Mouse (Mus musculus) cerebellum, adult 2 months (tissue): ENCODE data around the gene Gm7358. TPM values are rescaled to one million over a fixed set of nuclear protein-coding genes. Genes with fewer than 3 reads are reported as not detected.
"Not testable (repeated sequence)": the region's sequence is repeated elsewhere in the genome, so short reads cannot be mapped to it uniquely, and the experiment has no call there.

Experiments used
- DNase-seq, 2 experiments: peaks; one replicate each; pipeline ENCODE4 v3.0.0; 2021
- H3K27ac ChIP-seq: fragments of 200-500 bp; 2 replicates; pipeline ENCODE4 v1.5.1; 2012; ENCODE audit warnings: low read length, control low read depth, inconsistent platforms; ENCODE audit not compliant: insufficient read depth
- H3K27me3 ChIP-seq: fragments of 200-500 bp; 2 replicates; pipeline ENCODE4 v1.6.1; 2012; ENCODE audit warnings: inconsistent platforms, mild to moderate bottlenecking, low read length, moderate library complexity; ENCODE audit not compliant: control insufficient read depth, insufficient read depth
- H3K4me1 ChIP-seq: fragments of 200-500 bp; 2 replicates; pipeline ENCODE4 v1.6.1; 2011; ENCODE audit warnings: low read length; ENCODE audit not compliant: control insufficient read depth, insufficient read depth
- H3K4me3 ChIP-seq: fragments of 200-500 bp; replicated peaks from 2 replicates; pipeline ENCODE3; 2011; ENCODE audit warnings: mild to moderate bottlenecking, low read depth, low read length, control low read depth; ENCODE audit not compliant: insufficient read depth
- CTCF ChIP-seq: fragments of 200-500 bp; IDR thresholded peaks from 2 replicates; pipeline ENCODE4 v1.5.1; 2011; ENCODE audit warnings: low read depth, mild to moderate bottlenecking, control low read depth, low read length, moderate library complexity, borderline replicate concordance; ENCODE audit not compliant: insufficient read depth
- WGBS: fragments of 180-500 bp; shearing (Covaris S2); methylation state at CpG from one replicate; pipeline ENCODE4 v1.1.7; 2018; 5-methylcytosine and 5-hydroxymethylcytosine counted together
- polyA plus RNA-seq: library from polyadenylated mRNA; depleted of rRNA; stranded (reverse); fragments of >200 nt; gene quantifications from 2 replicates; pipeline ENCODE4 v1.2.3, GENCODE M21; 2012; rRNA removed

Gm7358 gene
- not detected in 2 replicates for polyA plus RNA-seq

DNA sequence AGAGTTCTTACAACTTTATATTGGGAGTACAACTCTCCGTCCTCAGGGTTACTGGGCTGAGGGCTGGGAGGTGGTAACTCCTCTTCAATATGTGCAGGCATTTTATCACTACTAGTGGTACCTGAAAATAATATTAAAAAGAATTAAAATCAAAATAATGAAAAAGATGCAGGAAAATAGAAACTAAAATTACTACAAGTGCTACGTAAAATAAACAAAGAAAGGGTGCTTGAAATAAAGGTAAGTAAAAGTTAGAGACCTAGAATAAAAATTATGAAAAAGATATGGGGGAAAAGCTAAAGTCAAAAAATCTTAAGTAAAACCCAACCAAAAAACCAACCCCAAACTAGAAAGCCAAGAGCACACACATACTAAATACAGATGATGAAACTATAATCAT, at the start of gene Gm7358:
TSS of gene Gm7358 (minus strand) at position 101 of the 400 bp plus-strand sequence.
- 88% methylated on average over 1 of the region's 2 CpGs for WGBS
- H3K27ac ChIP-seq, H3K27me3 ChIP-seq, H3K4me1 ChIP-seq, DNase-seq, H3K4me3 ChIP-seq: not testable (repeated sequence)

DNA sequence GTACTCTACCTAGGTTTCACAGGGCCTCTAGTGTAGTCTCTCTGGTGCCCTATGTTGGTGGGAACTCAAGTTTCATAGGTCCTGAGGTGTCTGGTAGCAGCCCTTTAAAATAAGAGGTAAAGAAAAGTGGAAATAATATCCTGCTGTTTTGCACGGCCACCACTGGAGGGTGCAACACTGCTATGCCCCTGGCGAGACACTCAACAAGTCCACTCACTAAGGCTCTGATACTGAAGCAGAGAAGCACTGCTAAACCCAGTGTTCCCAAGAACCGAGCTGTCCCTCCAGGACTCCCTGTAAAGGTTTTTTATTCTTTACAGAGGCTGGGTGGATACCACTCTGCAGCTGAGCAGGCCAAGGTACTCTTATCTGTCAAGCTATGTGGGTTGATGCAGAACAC, 43.7 kb upstream of the Gm7358 start:
- H3K4me3 ChIP-seq, DNase-seq, H3K4me1 ChIP-seq, H3K27me3 ChIP-seq, H3K27ac ChIP-seq: not testable (repeated sequence)
- 29% methylated on average over 3 of the region's 3 CpGs for WGBS

DNA sequence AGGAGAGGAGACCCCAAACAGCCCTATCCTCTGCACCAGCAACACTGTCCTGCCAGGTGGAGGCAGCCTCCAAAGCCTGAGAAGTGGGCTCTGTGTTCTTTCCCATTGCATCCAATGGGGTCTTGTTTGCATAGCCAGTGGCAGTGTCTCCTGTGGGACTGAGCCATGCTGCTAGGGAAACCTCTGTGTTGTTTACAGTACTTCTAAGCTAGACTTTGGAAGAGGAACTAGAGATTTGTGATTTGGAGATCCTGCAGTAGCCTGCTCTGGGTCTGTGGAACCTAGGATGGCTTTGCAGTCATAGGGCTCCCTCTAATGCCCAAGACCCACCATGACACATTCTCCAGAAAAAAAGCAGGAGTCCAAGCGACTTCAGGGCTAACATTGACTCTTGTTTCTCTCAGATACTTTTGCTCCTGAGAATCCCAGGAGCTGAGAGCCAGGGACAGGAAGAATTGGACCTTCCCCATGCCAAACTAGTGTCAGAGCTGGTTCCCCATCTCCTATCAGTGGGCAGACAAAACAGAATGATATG, 42.2 kb upstream of the Gm7358 start:
- not testable (repeated sequence) for H3K27ac ChIP-seq, H3K4me3 ChIP-seq, H3K4me1 ChIP-seq, H3K27me3 ChIP-seq
- peak; percentile 11 to 18 for DNase-seq
- WGBS: 20% methylated on average over 1 of the region's 1 CpGs

DNA sequence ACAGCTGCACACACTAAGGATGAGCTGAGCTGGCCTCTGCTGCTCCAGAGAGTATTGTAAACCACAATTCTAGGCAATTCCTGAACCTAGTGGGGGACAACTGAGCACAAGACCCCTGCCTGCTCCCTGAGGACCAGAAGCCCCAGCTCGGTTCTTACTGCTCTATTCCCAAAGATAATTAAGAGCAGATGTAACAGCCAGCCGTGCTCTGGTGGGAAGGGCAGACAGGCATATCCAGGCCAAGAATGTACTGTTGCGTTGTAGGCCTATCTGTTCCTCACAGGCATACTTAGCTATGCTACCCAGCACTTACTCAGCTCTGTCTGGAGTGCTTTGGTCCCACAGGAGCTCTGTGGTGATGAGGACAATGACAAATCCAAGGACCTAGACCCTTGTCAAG, 40.6 kb upstream of the Gm7358 start:
- H3K27me3 ChIP-seq, DNase-seq: not testable (repeated sequence)
- 54% methylated on average over 3 of the region's 3 CpGs for WGBS

DNA sequence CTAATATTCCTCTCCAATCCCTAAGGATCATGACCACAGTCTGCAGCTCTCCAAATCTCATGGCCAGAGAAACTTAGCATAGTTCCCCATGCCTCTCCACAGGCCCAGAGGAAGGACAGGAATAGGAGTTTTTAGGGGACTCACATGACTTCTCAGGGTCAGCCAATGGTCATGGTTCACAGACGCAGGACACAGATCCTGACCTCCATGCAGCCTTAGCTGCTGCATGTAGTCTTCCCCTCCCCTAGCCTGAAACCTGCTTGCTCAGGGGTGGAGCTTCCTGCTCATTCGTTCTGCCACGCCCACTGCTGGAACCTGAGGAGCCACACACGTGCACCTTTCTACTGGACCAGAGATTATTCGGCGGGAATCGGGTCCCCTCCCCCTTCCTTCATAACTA, 34.8 kb upstream of the Gm7358 start:
- not testable (repeated sequence) for DNase-seq, H3K27me3 ChIP-seq, H3K4me3 ChIP-seq, H3K27ac ChIP-seq, H3K4me1 ChIP-seq
- WGBS: 45% methylated on average over 4 of the region's 7 CpGs

More for the DNA sequence above, 40.6 kb upstream of the Gm7358 start:
- not testable (repeated sequence) for H3K4me1 ChIP-seq, H3K4me3 ChIP-seq, H3K27ac ChIP-seq

DNA sequence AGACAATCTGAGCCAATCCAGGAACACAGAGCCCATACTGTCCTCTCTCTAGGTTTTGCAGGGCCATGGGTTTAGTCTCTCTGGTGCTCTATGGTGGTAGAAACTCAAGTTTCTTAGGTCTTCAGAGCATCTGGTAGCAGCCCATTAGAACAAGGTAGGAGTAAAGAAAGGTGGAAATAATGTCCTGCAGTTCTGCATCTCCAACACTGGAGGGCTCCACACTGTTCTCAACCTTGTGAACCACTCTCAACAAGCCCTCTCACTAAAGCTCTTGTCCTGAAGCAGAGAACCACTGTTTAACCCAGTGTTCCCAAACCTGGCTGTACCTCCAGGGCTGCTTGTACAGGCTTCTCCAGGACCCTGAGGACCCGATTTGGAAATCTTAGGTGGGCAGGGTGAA, 27.3 kb upstream of the Gm7358 start:
- H3K27ac ChIP-seq, H3K4me3 ChIP-seq, H3K27me3 ChIP-seq, DNase-seq, H3K4me1 ChIP-seq: not testable (repeated sequence)
- peak; percentile 27; the same call in 1 of the 2 replicates for TF ChIP-seq CTCF
- WGBS: 20% methylated on average over 1 of the region's 1 CpGs

DNA sequence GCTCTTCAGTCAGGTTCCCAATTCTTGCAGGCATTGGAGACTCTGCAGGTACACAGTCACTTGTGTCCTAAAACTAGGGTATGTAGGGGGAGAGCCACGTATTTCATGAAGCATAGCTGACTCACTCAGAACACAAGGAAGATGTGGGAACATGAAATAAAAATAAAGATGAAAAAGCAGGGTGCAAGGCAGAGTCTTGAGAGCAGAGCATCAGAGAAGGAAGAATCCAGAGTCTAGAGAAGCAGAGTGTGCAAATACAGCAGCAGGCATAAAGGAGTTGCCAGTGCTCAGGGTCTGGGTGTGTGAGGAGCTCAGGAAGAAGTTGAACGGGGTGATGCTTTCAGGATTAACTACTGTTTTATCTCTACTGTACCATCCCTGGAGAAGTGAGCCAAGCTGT, 17.5 kb downstream of the Gm7358 start:
- H3K4me3 ChIP-seq, H3K4me1 ChIP-seq, DNase-seq, H3K27ac ChIP-seq, H3K27me3 ChIP-seq: not testable (repeated sequence)
- 58% methylated on average over 1 of the region's 2 CpGs for WGBS

DNA sequence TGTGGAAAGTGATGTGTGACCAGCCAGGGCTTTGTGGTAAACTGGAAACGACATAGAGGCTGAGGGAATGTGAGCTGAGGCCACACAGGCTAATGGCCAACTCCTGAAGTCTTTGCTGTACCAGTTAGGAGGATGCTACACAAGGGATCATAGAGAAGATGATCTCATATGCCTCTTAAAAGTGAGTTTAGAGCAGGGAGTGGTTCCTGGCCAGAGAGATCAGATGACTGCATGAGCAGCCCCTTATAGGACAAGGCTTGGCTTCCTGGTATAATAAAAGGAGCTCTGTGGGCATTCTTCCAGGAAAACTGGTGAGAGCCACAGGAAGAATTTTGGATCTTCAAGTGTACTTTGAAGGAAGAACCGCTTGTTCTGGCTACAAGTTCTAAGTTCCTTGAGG, 22.3 kb downstream of the Gm7358 start:
- DNase-seq, H3K4me3 ChIP-seq, H3K4me1 ChIP-seq, H3K27me3 ChIP-seq, H3K27ac ChIP-seq: not testable (repeated sequence)
- 40% methylated on average over 1 of the region's 2 CpGs for WGBS

DNA sequence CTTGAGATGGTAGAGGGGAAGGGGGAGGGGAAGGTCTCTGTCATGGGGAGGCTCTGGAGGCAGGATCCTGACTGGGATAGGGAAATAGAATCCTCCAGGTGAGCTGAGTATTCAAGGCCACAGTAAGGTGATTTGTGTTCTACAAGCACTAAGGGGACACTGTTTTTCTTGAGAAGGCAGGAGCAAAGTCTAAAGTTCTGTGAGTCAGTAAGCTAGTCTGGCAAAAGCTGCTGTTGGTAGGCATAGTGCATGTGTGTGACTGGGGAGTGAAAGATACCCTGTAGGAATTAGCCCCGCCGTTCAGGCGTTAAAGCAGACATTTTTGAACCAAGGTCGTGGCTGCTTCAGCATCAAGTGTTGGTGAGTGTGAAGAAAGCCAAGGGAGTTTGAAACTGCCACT, 23.2 kb downstream of the Gm7358 start:
- 76% methylated on average over 4 of the region's 4 CpGs for WGBS
- H3K27me3 ChIP-seq, H3K27ac ChIP-seq, DNase-seq, H3K4me1 ChIP-seq, H3K4me3 ChIP-seq: not testable (repeated sequence)

Other genes starting within 250 kb of the Gm7358 start
- not detected in 2 replicates for gene Gm7168, start 111.2 kb downstream of the Gm7358 start, polyA plus RNA-seq
- gene Gm7356, start 55.8 kb downstream of the Gm7358 start, polyA plus RNA-seq: not detected in 2 replicates
- gene Dact2, start 144.8 kb upstream of the Gm7358 start, polyA plus RNA-seq: 6.5 and 7.2 TPM in 2 replicates
- gene Smoc2, start 220.0 kb upstream of the Gm7358 start, polyA plus RNA-seq: 1.1 and 1.6 TPM in 2 replicates